ENCODE assay signal across 9 mouse cellular contexts in genomic region chr7:108950762-108951331, GRCm38 (mm10). TPM values are rescaled to one million over a fixed set of nuclear protein-coding genes. Genes with fewer than 3 reads are reported as not detected.
DNase-seq lines count a peak whose midpoint lies in the region; ATAC-seq and TF ChIP-seq lines count a peak whose summit lies in the region.
"Had no signal": no experiment of that assay in that cellular context is flagged by ENCODE, and none has a peak within 500 bp of the region (broad histone marks: within the 10 kb centered on the region; RNA-seq: fewer than 3 reads in every experiment).

No protein-coding gene starts in this region.

- H3K27me3 ChIP-seq in megakaryocyte, embryonic 14.5 days (replicated peaks): peaks cover 52% of the 10 kb centered on the region
- H3K27me3 ChIP-seq in midbrain, embryonic 12.5 days: peaks cover 57% of the 10 kb centered on the region
- H3K27me3 ChIP-seq in testis, adult 2 months (ENCODE audit: control insufficient read depth, insufficient read depth, low read length): no peaks in the 10 kb centered on the region

- DNase-seq in cerebellum, adult 9-10 months: peak; percentile 56
- DNase-seq in frontal cortex, postnatal 25 days (ENCODE audit: low spot score in 2 of 2): peak; percentile 70 to 73
- DNase-seq in layer of hippocampus, adult 9-10 months (ENCODE audit: low spot score): peak; percentile 31

- H3K9ac ChIP-seq in midbrain, embryonic 12.5 days (replicated peaks): peak overlapping the region; percentile 66

- no peak for TF ChIP-seq CTCF in testis, adult 2 months (IDR thresholded peaks at IDR 0.05; ENCODE audit: control insufficient read depth, insufficient read depth, insufficient replicate concordance, low read depth, low read length)

- H3K9me3 ChIP-seq in megakaryocyte, embryonic 14.5 days: no peaks in the 10 kb centered on the region
- no peaks in the 10 kb centered on the region for H3K9me3 ChIP-seq in midbrain, embryonic 12.5 days

- H3K4me2 ChIP-seq in midbrain, embryonic 12.5 days (replicated peaks): peak overlapping the region; percentile 99

- WGBS in midbrain, embryonic 12.5 days: 1% methylated on average over 52 of the region's 52 CpGs

- no peak for TF ChIP-seq POLR2A in testis, adult 2 months (IDR thresholded peaks at IDR 0.05; ENCODE audit: control insufficient read depth, low read depth, low read length)

- H3K27ac ChIP-seq in midbrain, embryonic 12.5 days (replicated peaks): no peak overlapping the region
- no peak overlapping the region for H3K27ac ChIP-seq in testis, adult 2 months (ENCODE audit: control insufficient read depth, insufficient read depth, low read depth, low read length)

- H3K36me3 ChIP-seq in megakaryocyte, embryonic 14.5 days (replicated peaks; ENCODE audit: low read length): peaks cover 9% of the 10 kb centered on the region
- H3K36me3 ChIP-seq in midbrain, embryonic 12.5 days: no peaks in the 10 kb centered on the region
- no peaks in the 10 kb centered on the region for H3K36me3 ChIP-seq in testis, adult 2 months (ENCODE audit: control insufficient read depth, insufficient read depth, low read length)

- peaks cover 34% of the 10 kb centered on the region for H3K4me1 ChIP-seq in megakaryocyte, embryonic 14.5 days
- H3K4me1 ChIP-seq in midbrain, embryonic 12.5 days: peaks cover 17% of the 10 kb centered on the region
- peaks cover 4% of the 10 kb centered on the region for H3K4me1 ChIP-seq in testis, adult 2 months (ENCODE audit: control insufficient read depth, insufficient read depth, low read length)

- ATAC-seq in megakaryocyte, adult 5-6 weeks (ENCODE audit: poor library complexity, severe bottlenecking): no peak
- peak; percentile 41; the same call in 1 of the 2 replicates for ATAC-seq in midbrain, embryonic 12.5 days (ENCODE audit: low FRiP score, low read depth)
- ATAC-seq in megakaryocyte progenitor cell, adult 5-6 weeks (replicated peaks; ENCODE audit: poor library complexity): no peak

- peak overlapping the region; percentile 88 for H3K4me3 ChIP-seq in megakaryocyte, embryonic 14.5 days (replicated peaks)
- peak overlapping the region; percentile 65 for H3K4me3 ChIP-seq in midbrain, embryonic 12.5 days
- H3K4me3 ChIP-seq in testis, adult 2 months (ENCODE audit: control insufficient read depth, low read depth, low read length): peak overlapping the region; percentile 86

RNA-seq across cellular contexts. Expression of gene Tub, which starts 0.7 kb away (rescaled TPM):
- polyA plus RNA-seq in megakaryocyte, embryonic 14.5 days (2012; ENCODE audit: insufficient read depth, low replicate concordance): 0.83 TPM in 1 of 2 replicates, not detected in the other
- not detected in 2 replicates for total RNA-seq in megakaryocyte, adult 5-6 weeks (2015)
- not detected in 2 replicates for total RNA-seq in megakaryocyte, adult 5-6 weeks (2017)
- 26.2 and 31.8 TPM in 2 replicates for polyA plus RNA-seq in midbrain, embryonic 12.5 days (2016; fragmentation: Nextera tagmentation; extraction: Ambion mirVana)
- 11.8 and 12.5 TPM in 2 replicates for polyA plus RNA-seq in testis, adult 2 months (2012; rRNA removed)
- not detected in 2 replicates for total RNA-seq in megakaryocyte progenitor cell, adult 5-6 weeks (2015)
- not detected in 2 replicates for total RNA-seq in megakaryocyte progenitor cell, adult 5-6 weeks (2017)

RNA-seq across cellular contexts. Expression of gene Eif3f, which starts 16.6 kb away (rescaled TPM):
- polyA plus RNA-seq in megakaryocyte, embryonic 14.5 days (2012; ENCODE audit: insufficient read depth, low replicate concordance): 351 and 1,291 TPM in 2 replicates
- total RNA-seq in megakaryocyte, adult 5-6 weeks (2015): 208 and 215 TPM in 2 replicates
- 65.0 and 75.5 TPM in 2 replicates for total RNA-seq in megakaryocyte, adult 5-6 weeks (2017)
- 77.9 and 86.2 TPM in 2 replicates for polyA plus RNA-seq in midbrain, embryonic 12.5 days (2016; fragmentation: Nextera tagmentation; extraction: Ambion mirVana)
- 54.7 and 70.9 TPM in 2 replicates for polyA plus RNA-seq in testis, adult 2 months (2012; rRNA removed)
- 230 and 235 TPM in 2 replicates for total RNA-seq in megakaryocyte progenitor cell, adult 5-6 weeks (2015)
- total RNA-seq in megakaryocyte progenitor cell, adult 5-6 weeks (2017): 71.4 and 76.6 TPM in 2 replicates

RNA-seq across cellular contexts. Expression of gene Nlrp10, which starts 20.9 kb away (rescaled TPM):
- polyA plus RNA-seq in megakaryocyte, embryonic 14.5 days (2012; ENCODE audit: insufficient read depth, low replicate concordance): 0.04 TPM in 1 of 2 replicates, not detected in the other
- 0.80 and 0.96 TPM in 2 replicates for total RNA-seq in megakaryocyte, adult 5-6 weeks (2015)
- 0.53 and 1.6 TPM in 2 replicates for total RNA-seq in megakaryocyte, adult 5-6 weeks (2017)
- polyA plus RNA-seq in midbrain, embryonic 12.5 days (2016; fragmentation: Nextera tagmentation; extraction: Ambion mirVana): 0.06 TPM in 1 of 2 replicates, not detected in the other
- polyA plus RNA-seq in testis, adult 2 months (2012; rRNA removed): 0.06 and 0.10 TPM in 2 replicates
- 1.2 and 1.4 TPM in 2 replicates for total RNA-seq in megakaryocyte progenitor cell, adult 5-6 weeks (2015)
- 1.3 and 1.4 TPM in 2 replicates for total RNA-seq in megakaryocyte progenitor cell, adult 5-6 weeks (2017)

RNA-seq across cellular contexts. Expression of gene Olfr519, which starts 56.6 kb away (rescaled TPM):
- not detected in 2 replicates for polyA plus RNA-seq in megakaryocyte, embryonic 14.5 days (2012; ENCODE audit: insufficient read depth, low replicate concordance)
- not detected in 2 replicates for total RNA-seq in megakaryocyte, adult 5-6 weeks (2015)
- not detected in 2 replicates for total RNA-seq in megakaryocyte, adult 5-6 weeks (2017)
- polyA plus RNA-seq in midbrain, embryonic 12.5 days (2016; fragmentation: Nextera tagmentation; extraction: Ambion mirVana): not detected in 2 replicates
- polyA plus RNA-seq in testis, adult 2 months (2012; rRNA removed): not detected in 2 replicates
- not detected in 2 replicates for total RNA-seq in megakaryocyte progenitor cell, adult 5-6 weeks (2015)
- total RNA-seq in megakaryocyte progenitor cell, adult 5-6 weeks (2017): not detected in 2 replicates
- total RNA-seq: adrenal gland, postnatal 36 days had no signal
